Comparison of ENCODE assay signal across 8 mouse cellular contexts in the genomic region with DNA sequence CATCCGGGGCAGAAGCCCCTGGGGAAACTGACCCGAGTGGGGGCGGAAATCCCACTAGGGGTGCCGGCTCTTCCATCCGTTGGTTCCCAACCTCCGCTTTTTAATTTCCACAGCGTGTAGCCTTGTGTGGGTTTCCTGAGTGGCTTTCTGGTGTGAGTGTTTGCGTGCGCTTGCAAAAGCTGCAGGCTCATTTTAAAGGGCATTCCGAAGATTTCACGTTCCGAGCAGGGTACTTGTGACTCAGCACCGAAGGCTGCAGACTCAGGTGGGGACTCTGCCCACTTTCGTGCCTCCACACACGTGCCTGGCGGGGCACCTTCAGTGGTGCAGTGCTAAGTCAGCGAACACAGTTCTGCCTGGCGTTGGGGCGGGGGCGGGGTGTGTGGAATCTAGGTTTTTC. TPM values are rescaled to one million over a fixed set of nuclear protein-coding genes. Genes with fewer than 3 reads are reported as not detected.
A peak's percentile ranks its signal among the peaks of the same experiment; 100 is the strongest.
DNase-seq lines count a peak whose midpoint lies in the region.

No protein-coding gene starts in this region.

- peak; percentile 45 for DNase-seq in retina, postnatal 1 day
- DNase-seq in retina, embryonic 14.5 days (ENCODE audit: low spot score), result no peak
- DNase-seq in embryo, embryonic 11 days, result peak; percentile 27
- peak; percentile 20 to 24 for DNase-seq in heart, postnatal 10 days
- peak; percentile 37 to 57 for DNase-seq in left cerebral cortex, postnatal 25 days (ENCODE audit: low spot score in 2 of 2)
- peak; percentile 40 for DNase-seq in neural tube, embryonic 10.5 days (ENCODE audit: extremely low spot score, low spot score)
- no peak for DNase-seq in gastrocnemius, adult 18-20 months (ENCODE audit: low spot score)
- DNase-seq in yolk sac, embryonic 10.5 days (ENCODE audit: low spot score), result no peak

- intact Hi-C loops in heart, postnatal 10 days (cut with DNase I), result loop anchor here (5.0 kb wide), 1 partner anchor 233 kb away; no protein-coding TSS in a partner anchor
- intact Hi-C loops in left cerebral cortex, postnatal 25 days (cut with DNase I), result loop anchor here (5.0 kb wide), 2 partner anchors 77 to 128 kb away; partner anchors contain the start of gene Micu2

RNA-seq across cellular contexts. Expression of gene Fgf9, which starts 3.6 kb away (rescaled TPM):
- 10 to 100 TPM in 1 of 2 experiments, 1 to 10 TPM in 1; 5.2 to 11.0 TPM for total RNA-seq in heart, postnatal 10 days (2021)
- 10 to 100 TPM; 25.8 to 26.1 TPM for total RNA-seq in left cerebral cortex, postnatal 25 days (2021)
- 1 to 10 TPM in 1 of 2 experiments, under 1 TPM in 1; 0.57 to 2.5 TPM for total RNA-seq in gastrocnemius, adult 18-20 months (2021)

Comparison
In these comparisons a context has a peak if more than half of its experiments do, and no peak if none do; other contexts are left out.
1. DNase-seq: peak in retina, postnatal 1 day (single experiment), embryo, embryonic 11 days (single experiment), heart, postnatal 10 days (2 of 2), left cerebral cortex, postnatal 25 days (2 of 2) and neural tube, embryonic 10.5 days (single experiment); none in retina, embryonic 14.5 days (single experiment), gastrocnemius, adult 18-20 months (single experiment) and yolk sac, embryonic 10.5 days (single experiment).